Mouse (Mus musculus) T-helper 1 cell (primary cell): ENCODE measurements around the gene Kcns3.
"Not testable (repeated sequence)": the region's sequence is repeated elsewhere in the genome, so short reads cannot be mapped to it uniquely, and the experiment has no call there.

Experiments used
- in situ Hi-C: fragments of 300-600 bp; cut with MboI, MseI; formaldehyde crosslinking; loops from one replicate; pipeline ENCODE4 v1.15.1; 2025; ENCODE audit warnings: high pct_unique_total_duplicates

The Kcns3 gene

DNA sequence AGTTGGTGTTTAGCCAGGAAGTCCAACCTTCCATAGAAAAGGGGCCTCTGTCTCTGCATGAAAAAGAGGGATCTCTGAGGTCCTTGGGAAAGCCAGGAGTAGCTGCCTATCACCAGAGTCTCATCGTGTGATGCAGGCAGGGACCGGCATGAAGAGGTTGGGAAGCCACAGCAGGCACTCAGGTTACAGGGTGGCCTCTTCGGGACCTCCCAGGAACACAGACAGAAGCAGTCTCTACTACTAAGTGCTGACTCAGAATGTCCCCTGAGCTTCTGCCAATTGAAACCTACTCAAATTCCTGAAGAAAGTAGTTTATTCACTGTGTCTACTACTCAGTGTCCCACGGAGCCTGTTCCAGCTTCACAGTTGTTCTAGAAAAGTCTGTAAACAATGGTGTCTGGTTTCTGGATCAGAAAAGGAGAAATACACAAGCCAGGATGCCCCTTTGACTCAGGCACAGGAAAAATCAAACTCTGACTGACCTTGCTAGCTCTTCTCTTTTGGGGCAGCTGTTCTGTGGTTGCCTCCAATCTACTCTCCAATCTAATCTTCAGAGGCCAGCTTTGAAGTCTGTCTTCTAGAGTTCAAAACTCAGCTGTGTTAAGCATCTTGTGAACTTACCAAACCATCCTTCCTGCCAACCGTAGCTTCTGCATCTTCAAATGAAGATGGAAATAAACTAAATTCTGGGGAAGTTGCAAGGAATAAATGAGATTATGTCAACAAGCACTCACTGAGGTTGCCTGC lies 62.1 kb downstream of the Kcns3 start:
- in situ Hi-C loops = no loop called here

DNA sequence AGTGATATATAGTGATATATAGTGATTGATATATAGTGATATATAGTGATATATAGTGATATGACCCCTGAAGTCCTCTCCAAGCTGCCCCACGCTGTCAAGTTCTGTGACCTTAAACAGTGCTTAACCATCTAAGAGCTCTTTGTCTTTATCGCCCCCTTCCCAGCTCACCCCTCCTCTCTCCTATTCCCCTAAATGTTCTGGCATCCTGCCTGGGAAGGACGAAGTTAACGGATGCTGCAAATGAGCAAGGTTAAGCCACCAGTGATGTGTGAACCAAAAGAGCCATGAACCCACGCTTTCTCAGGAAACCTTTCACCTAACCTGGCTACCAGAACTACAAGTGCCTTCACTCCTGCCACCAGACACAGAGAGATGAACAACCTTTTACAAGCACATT lies 64.0 kb downstream of the Kcns3 start:
- in situ Hi-C loops = no loop called here

DNA sequence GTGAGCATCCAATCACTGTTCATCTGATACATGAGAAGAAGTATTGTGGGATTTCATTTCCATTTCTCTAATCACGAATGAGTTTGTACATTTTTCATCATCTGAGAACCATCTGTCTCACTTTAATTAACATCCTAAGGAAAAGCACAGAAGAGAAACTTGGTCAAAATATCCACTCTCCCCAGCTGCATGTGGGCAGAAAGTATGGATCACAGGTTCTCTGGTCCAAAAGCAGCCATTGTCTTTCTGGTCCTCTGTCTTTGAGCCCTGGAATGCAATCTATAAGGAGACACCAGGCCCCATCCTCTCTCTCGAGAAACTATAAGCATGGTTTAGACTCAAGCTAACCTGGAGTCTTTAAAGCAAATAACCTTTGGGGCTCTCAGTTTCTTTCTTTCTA lies 79.8 kb downstream of the Kcns3 start:
- in situ Hi-C loops = loop anchor here (10.0 kb wide), 1 partner anchor 456 kb away; no protein-coding TSS in a partner anchor

DNA sequence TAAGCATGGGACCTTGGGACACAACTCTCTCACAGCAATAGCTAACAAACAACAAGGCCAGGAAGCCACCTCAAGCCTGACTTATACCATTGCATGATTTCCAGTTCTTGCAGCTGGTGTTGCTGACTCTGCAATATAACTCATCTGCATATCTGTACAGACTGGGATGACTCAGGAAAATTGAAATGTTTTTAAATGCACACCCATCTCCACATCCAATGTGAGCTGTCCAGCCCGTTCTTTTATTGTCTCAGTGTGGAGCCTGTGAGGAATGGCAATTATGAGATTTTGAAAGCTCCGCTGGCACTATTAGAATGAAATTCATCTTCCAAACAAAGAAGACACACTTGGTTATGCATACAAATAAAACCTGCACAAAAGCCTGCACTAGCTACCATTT lies 84.0 kb downstream of the Kcns3 start:
- in situ Hi-C loops = no loop called here

DNA sequence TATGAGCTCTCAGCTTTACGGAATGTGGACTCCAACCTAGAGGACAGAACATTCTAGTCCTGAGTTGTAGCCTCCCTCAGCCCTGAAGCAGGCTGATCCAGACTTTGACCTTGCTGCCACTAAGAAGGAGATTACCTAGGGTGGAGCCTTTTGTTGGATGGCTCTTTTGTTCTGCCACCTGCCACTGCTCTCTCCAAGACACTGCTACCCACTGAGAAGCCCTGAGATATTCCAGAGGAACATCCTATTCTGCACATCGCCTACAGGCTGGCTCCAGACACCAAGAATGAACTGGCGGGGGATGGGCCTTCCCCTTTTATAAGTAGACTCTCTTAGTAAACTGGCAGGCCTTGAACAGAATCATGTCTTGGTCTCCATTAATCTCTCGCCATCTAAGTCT lies 98.2 kb downstream of the Kcns3 start:
- in situ Hi-C loops = not testable (repeated sequence)

DNA sequence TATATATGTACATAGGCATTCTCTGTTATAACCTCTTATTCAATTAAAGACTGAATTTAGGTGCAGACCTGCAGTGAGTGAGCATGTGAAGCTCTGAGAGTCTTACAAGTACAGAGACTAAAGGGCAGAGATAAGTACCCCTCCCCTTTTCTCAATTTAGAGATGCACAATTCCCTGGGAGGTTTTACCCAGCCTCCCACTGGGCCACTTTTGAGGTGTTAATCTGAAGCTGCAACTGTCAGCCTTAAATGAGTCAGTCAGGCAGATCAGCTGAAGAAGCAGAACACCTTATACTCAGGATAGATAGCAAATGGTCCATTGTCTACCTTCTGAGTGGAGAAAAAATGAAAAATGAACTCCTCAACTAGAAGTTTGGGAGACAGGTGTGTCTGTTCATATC lies 109.0 kb downstream of the Kcns3 start:
- in situ Hi-C loops = no loop called here
